Mouse (Mus musculus) lung, postnatal 36 days (tissue): ENCODE measurements around the gene Tpm4.

Experiments used
- DNase-seq: peaks from one replicate; pipeline ENCODE4 v3.0.0; 2022; ENCODE audit warnings: mixed read lengths

The Tpm4 gene

DNA sequence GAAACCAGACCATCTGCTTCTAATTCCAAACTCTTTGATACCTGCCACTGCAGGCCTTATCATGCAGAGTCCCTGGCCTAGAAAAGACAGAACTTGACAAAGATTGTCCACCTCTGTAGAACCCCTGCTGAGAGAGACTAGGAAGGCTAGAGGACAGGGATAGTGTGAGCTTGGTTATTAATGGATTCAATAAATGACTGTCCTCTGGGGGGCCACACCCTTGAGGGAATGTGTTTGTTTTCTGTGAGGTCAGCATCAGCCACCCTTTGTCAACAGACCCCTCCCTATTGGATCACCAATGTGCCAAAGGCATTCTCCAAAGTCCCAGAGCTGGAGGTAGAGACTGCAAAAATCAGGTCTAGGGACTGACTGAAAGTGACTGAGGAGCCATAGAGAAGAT lies 57.3 kb downstream of the Tpm4 start:
- no peak for DNase-seq

DNA sequence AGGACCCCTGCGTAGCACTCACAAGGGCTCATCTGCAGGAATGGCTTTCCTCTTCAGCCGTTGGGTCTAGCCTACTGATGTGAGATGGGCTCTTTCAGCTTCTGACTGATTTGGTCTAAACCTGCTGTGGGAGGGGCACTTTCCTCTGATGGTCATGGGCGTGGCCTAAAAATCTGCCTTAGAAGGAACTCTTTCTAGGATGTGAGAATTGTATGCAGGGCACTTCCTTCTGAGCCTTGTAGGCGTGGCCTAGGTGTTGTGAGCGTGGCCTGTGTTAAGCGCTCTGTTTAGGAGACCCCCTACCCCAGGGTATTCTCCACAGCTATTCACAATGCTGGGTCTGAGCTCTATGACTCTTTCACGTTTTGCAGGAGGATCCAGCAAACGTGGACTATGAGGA lies 63.2 kb downstream of the Tpm4 start:
- DNase-seq: no peak
